Mouse (Mus musculus): ENCODE measurements around the gene Glis3.

The Glis3 gene

DNA sequence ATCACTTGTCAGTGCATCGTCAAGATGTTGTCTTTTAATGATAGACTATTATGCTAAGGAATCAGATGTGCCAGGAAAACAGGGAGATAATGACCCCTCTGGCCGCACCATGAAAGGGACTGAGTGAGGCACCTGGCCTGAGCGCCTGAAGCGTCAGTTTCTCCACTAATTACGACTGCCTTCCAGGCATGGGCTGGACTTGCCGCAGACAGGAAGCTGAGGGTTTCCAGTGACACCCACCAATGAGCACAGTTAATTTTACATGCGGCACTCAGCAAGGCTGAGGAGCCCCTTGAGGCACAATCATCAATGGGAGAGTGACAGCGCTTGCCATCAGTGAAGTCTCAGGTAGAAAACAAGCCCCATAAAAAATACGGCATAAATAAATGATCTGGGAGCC lies 141.1 kb downstream of the Glis3 start:
- TF ChIP-seq GATA4 (IDR thresholded peaks at IDR 0.05; ENCODE audit: insufficient replicate concordance, low read length) = no peak

DNA sequence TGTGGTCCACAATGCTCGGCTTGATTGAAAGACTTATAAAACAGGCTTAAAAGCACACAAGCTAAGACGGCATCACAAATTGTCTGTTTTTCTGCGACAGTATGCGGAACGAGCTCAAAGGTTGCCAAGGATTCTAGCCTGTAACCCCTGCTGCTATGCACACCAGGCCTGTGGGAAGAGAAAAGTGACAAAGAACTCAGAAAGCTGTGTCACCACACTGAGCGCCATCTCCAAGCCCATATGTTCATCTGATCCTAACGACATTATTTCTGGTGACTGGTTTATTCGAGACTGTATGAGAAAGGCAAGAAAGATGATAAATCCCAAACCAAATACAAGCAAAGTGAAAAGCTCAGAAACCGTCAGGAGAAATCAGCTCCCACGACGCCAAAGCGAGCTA lies 144.9 kb downstream of the Glis3 start:
- TF ChIP-seq GATA4 (IDR thresholded peaks at IDR 0.05; ENCODE audit: insufficient replicate concordance, low read length) = no peak

DNA sequence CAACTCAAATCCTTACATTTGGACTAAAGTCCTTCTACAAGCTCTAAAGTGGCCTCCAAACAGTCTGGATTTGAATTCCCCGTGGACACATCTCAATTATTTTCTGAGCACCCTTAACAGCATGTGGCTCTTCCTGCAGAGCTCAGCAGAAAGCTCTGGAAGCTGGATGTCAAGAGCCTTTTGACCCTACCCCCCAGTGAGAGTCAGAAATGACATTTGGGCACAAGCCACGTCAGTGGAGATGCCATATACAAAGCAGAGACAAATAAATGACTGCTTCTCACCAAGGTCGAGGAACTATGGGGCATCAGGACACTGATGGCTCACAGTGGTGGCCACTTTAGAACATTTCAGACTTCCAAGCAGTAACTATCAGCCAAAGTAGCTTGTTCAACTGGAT lies 146.3 kb downstream of the Glis3 start:
- TF ChIP-seq GATA4 (IDR thresholded peaks at IDR 0.05; ENCODE audit: insufficient replicate concordance, low read length) = no peak

DNA sequence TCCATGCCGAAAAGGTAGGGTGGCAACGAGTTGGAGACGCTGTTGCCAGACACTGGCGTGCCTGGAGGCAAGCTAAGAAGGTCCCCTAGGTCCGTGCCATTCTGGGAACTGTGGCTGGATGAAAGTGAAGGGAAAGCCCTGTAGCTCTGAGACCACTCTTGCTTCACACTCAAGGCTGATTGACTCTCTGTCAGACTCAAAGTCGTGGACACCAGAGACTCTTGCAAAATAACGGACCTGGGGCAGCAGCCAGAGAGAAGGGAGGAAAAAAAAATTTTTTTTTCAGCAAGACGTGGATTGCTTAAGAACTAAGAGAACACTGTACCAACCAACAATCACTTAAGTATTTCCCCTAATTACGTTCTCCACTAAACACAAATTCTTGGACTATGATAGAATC lies 148.1 kb downstream of the Glis3 start:
- TF ChIP-seq GATA4 (IDR thresholded peaks at IDR 0.05; ENCODE audit: insufficient replicate concordance, low read length) = no peak

DNA sequence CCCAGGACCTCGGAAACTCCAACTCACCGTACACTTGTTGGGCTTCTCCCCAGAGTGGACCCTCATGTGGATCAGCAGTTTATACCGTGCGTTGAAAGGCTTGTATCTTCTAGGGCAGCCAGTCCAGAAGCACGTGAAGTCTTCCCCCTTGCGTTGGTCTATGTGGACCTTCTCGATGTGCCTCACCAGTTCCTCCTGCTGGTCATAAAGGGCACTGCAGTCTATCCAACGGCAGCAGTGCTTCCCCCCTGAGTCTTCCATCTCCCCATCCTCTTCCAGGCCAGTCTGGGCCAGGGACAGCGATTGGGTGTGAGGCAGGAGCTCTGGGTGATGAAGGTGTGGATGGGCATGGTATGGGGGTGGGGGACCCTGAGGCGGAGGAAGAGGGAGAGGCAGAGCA lies 149.0 kb downstream of the Glis3 start:
- TF ChIP-seq GATA4 (IDR thresholded peaks at IDR 0.05; ENCODE audit: insufficient replicate concordance, low read length) = no peak

DNA sequence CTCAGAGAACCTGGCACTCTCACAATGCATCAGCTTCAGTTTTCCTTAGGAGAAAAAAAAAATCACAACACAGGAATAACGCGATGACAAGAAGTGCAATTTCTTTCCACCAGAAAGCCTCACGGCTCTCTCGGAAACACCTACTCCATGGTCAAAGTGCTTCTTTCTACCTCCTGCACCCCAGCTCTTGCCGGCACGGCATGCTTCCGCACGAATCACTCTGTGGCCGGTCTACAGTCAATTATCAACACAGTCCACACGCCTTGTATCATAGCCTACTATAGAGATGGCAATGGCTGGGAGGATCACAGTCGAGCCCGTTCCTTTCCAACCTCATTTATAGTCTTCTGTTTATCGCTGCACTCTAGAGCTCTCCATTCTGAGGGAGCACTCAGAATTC lies 150.9 kb downstream of the Glis3 start:
- no peak for TF ChIP-seq GATA4 (IDR thresholded peaks at IDR 0.05; ENCODE audit: insufficient replicate concordance, low read length)

DNA sequence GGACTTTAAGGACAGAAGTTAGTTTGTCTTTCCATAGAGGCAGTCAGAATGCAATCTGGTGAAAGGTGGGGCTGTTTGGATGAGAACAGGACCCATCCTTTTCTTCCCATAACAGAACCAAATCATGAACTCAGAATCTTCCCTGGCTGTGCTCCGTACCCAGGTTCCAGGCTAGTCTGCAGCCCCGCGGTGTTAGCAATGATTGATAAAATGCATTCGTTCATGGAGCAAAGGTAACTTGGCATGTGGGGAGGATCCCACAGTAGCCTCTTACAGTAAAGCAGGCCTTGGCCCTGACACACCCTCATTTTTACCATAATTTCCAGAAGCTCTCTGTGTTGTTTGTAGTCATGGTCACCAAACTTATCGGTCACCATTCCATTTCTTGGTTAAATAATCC lies 152.4 kb downstream of the Glis3 start:
- no peak for TF ChIP-seq GATA4 (IDR thresholded peaks at IDR 0.05; ENCODE audit: insufficient replicate concordance, low read length)

DNA sequence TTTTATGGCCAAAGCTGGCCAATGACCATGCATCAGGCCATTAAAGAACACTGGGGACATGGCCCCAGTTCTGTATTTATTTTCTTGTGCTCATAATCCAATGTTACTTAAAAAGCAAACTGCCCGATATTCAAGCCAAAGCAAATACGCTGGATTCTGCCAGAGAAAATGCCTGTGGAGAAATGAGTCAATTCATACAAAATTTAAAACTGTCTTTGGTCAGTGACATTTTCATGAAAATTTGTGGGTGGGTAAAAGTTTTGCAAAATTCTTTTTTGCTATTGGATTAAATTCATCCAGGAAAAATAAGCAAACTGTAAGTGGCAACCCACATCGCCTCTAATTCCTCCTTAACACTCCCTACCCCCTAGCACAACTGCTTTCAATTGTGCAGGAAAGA lies 154.5 kb downstream of the Glis3 start:
- no peak for TF ChIP-seq GATA4 (IDR thresholded peaks at IDR 0.05; ENCODE audit: insufficient replicate concordance, low read length)

DNA sequence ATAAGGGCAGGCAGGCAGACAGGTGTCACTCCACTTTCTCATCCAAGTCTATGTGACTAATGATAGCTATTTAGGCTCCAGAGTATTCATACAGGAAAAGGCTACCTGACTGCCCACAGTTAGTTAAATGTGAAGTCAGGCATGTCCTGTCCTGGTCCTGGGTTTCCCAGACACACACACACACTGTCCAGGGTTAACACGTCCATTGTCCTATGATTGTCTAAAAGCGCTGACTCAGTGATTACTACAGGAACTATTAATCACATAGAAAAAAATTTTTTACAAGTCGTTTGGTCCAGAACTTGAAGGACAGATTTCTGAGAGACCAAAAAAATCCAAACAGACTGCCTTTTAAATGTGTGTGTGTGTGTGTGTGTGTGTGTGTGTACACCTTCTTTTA lies 157.6 kb downstream of the Glis3 start:
- no peak for TF ChIP-seq GATA4 (IDR thresholded peaks at IDR 0.05; ENCODE audit: insufficient replicate concordance, low read length)

DNA sequence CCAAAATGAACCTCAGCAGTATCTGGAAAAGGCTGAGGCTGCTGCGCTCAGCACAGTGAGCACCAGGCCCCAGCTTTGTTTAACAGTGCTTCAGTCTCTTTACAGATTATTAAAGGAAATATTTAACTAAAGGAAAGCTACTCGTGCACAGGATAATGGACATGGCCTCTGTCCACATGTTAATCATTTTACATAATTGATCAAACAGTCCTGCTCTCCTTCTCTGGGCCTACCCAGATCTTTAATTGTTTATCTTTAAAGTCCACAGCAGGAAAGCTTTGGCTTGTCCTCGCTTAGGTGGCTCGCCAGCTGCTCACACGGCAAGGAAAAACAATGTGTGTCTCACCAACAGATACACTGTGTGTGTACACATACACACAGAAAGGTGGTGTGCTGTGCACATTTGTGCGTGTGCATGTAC lies 159.1 kb downstream of the Glis3 start:
- no peak for TF ChIP-seq GATA4 (IDR thresholded peaks at IDR 0.05; ENCODE audit: insufficient replicate concordance, low read length)

DNA sequence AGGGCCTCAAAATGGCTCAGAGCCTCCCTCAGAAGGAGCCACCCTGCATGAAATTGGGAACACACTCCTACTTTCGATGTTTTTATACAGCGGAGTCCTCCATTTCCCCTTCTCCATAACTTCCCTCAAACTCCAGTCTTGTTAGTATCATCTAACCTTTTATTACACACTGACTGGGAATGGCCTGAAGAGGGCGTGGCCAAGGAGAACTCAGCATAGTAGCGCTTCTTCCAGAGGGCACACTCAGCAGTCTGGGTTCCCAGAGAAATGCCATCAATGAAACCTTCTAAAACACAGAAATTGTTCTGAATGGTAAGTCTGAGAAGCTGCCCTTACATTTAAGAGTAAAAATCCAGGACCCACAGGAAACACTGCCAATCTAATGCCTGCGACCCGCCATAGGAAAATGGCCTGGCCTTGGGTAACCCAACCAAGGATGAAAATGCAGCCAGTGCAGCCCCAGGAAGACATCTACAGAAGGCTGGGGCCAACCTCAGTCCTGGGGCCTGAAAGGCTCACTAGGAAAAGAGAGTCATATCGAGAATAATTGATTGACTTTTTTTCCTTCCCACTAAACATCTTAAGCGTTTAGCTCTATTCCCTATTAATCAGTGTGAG lies 159.6 kb downstream of the Glis3 start:
- no peak for TF ChIP-seq GATA4 (IDR thresholded peaks at IDR 0.05; ENCODE audit: insufficient replicate concordance, low read length)

DNA sequence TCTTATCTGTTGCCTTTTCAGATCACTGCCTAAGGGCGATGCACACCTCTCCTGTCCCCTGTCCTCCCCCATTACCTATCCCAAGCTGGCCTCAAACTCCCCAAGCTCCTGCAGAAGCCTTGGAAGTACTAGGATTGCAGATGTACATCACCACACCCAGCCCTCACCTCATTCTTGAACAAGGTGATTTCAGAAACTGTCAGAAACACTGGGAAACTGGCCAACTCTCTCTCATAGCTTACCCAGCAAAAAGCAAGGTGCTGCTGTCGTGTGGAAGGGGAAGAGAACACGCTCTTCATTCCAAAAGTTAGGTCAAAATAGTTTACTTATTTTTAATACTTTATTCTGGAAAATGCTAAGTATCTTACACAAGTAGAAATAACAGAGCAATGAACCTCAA lies 160.6 kb downstream of the Glis3 start:
- TF ChIP-seq GATA4 (IDR thresholded peaks at IDR 0.05; ENCODE audit: insufficient replicate concordance, low read length) = no peak

DNA sequence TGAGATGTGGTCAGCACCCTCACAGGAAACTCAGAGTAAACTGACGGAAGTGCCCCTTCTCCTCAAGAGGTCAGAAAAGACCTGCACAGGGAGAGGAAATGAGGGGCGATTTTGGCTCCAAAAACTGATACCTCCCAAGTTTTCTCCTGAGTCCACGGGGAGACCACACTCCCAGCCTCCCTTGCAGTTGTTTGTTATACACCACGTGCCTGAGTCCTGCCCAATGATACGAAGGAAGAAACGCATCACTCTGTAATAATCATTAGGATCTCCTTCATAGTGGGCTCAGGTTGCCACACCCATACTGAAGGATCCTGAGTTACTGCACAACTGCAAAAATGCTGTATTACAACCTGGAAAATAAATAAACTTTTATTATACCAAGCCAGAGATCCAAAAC lies 161.0 kb downstream of the Glis3 start:
- TF ChIP-seq GATA4 (IDR thresholded peaks at IDR 0.05; ENCODE audit: insufficient replicate concordance, low read length) = no peak

DNA sequence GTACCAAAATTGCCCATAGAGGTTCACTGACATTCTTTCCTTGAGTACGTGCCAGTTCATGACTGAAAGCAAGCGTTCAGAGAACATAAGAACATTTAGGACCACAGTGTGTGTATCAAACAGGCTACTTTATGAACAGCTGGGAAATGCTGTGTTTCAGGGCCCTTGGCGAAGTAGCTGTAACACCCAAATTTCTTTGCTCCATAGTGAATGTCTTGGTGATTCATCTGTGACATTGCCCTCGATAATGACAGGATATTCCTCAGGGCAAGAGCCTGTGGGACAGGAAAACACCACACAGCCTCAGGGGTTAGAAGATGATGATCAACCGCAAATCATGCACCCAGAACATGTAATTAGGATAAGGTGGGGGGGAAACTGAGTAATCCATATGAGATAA lies 161.6 kb downstream of the Glis3 start:
- TF ChIP-seq GATA4 (IDR thresholded peaks at IDR 0.05; ENCODE audit: insufficient replicate concordance, low read length) = no peak

DNA sequence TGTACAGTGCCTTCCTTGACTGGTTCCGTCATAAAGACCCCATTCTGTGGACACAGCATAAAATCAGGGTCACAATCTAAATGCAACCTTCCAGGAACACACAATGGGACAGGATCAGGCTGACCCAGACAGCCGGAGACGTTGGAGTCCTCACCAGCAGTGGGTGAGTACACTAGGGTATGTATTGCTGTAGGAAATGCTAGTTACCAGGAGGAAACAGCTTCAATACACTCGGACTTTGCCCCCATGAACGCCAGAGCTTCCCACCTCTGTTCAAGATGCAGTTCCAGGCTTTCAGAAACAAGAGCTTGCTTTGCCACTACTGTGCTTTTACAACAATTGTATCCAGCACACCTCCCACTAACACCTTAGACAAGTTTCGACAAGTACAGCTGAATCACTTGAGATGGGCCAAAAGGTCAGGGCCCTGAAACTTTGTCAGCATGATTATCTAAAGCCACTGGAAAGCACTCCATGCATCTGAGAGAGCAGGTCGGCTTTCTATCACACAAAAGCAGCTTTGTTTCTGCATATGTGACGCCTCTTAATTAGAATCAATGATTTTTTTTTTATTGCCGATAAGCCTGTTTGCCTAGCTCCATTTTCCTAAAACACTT lies 162.3 kb downstream of the Glis3 start:
- no peak for TF ChIP-seq GATA4 (IDR thresholded peaks at IDR 0.05; ENCODE audit: insufficient replicate concordance, low read length)

DNA sequence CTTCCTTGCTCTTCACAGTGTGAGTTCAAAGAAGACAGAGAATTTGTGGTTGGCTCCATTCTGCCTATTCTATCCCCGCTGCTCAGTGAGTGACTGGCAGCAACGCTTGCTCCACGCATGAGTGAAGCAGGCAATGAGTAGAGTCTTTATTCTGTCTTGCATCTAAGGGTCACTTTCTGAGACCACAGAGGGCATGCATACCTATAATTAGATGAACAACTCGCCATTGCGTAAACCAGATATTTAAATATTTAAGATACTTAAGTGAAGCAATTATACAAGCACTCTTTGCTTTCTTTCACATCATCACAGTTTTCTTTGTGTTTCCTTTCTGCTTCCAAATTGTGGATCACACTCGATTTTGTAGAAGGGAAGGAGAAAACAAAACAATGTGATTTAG lies 163.4 kb downstream of the Glis3 start:
- TF ChIP-seq GATA4 (IDR thresholded peaks at IDR 0.05; ENCODE audit: insufficient replicate concordance, low read length) = no peak

DNA sequence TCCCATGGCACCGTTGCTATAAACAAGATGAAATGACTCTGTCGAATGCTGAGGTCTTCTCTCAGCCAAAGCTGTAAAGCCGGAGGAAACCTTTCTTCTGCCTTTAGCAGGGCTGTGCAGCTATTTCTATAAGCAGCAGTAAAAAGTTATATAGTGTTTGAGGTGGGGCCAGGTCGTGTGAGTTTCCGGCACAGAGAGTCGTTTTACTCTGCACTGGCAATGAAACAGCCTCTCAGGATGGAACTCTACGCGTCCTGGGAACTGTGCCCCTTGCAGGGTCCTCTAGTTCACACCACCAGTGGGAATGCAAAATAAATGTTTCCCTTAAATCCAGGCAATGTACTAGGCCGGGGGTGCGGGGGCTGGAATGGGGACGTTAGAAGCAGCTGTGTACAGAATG lies 167.4 kb downstream of the Glis3 start:
- TF ChIP-seq GATA4 (IDR thresholded peaks at IDR 0.05; ENCODE audit: insufficient replicate concordance, low read length) = no peak

All from liver, adult (tissue).